Comparison of ENCODE assay signal across 8 mouse cellular contexts in the genomic region with DNA sequence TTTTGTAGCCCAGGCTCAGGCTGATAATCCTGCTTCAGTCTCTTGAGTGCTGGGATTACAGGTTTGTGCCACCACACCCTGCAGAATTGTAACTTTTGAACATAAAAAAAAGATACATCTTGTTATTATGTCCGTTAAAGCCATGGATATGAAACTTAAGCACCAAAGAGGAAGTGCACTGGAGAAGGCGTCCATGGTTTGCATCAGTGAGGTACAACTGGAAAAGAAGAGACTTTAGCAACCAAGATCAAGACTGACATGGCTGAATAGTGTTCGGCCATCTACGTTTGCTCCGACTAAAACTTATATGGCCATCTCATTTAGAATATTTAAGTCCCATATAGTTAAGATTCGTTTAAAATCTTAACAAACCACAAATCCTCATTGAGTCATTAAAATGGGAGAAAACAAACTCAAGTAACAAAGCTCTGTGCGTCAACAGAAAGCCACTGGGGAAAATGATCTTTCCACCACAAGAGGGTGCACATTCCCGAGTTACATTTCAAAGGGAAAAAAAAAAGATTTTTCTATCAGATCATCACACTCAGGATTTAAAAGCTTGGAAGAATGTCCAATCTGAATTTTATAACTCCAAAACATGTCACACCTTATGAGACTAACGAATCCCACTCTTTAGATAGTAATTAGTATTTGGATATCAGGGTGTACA. TPM values are rescaled to one million over a fixed set of nuclear protein-coding genes. Genes with fewer than 3 reads are reported as not detected.
DNase-seq lines count a peak whose midpoint lies in the region; ATAC-seq and TF ChIP-seq lines count a peak whose summit lies in the region.

No protein-coding gene starts in this region.

- no peaks in the 10 kb centered on the region for H3K27me3 ChIP-seq in embryonic facial prominence, embryonic 11.5 days (ENCODE audit: control insufficient read depth, insufficient read depth, low read length)
- H3K27me3 ChIP-seq in embryonic facial prominence, embryonic 10.5 days (replicated peaks; ENCODE audit: low read depth, poor library complexity, severe bottlenecking), result no peaks in the 10 kb centered on the region
- H3K27me3 ChIP-seq in neural tube, embryonic 11.5 days (ENCODE audit: control insufficient read depth, insufficient read depth, low read length), result no peaks in the 10 kb centered on the region
- H3K27me3 ChIP-seq in intestine, postnatal 0 days (replicated peaks; ENCODE audit: control insufficient read depth, insufficient read depth, low read length), result no peaks in the 10 kb centered on the region
- no peaks in the 10 kb centered on the region for H3K27me3 ChIP-seq in lung, embryonic 15.5 days

- peak; percentile 77 for TF ChIP-seq CTCF in intestine, postnatal 0 days (IDR thresholded peaks at IDR 0.05; ENCODE audit: low read depth)

- H3K4me3 ChIP-seq in embryonic facial prominence, embryonic 11.5 days (ENCODE audit: low read depth, low read length), result no peak overlapping the region
- no peak overlapping the region for H3K4me3 ChIP-seq in embryonic facial prominence, embryonic 10.5 days
- no peak overlapping the region for H3K4me3 ChIP-seq in neural tube, embryonic 11.5 days (ENCODE audit: low read depth, low read length)
- H3K4me3 ChIP-seq in intestine, postnatal 0 days (ENCODE audit: low read depth, low read length), result no peak overlapping the region
- no peak overlapping the region for H3K4me3 ChIP-seq in lung, embryonic 15.5 days

- H3K9ac ChIP-seq in embryonic facial prominence, embryonic 11.5 days (replicated peaks; ENCODE audit: low read length), result no peak overlapping the region
- no peak overlapping the region for H3K9ac ChIP-seq in neural tube, embryonic 11.5 days (ENCODE audit: low read length)
- H3K9ac ChIP-seq in intestine, postnatal 0 days (ENCODE audit: low read depth, low read length), result no peak overlapping the region
- no peak overlapping the region for H3K9ac ChIP-seq in lung, embryonic 15.5 days

- H3K27ac ChIP-seq in embryonic facial prominence, embryonic 11.5 days (replicated peaks; ENCODE audit: low read depth, low read length), result no peak overlapping the region
- no peak overlapping the region for H3K27ac ChIP-seq in embryonic facial prominence, embryonic 10.5 days (replicated peaks)
- no peak overlapping the region for H3K27ac ChIP-seq in neural tube, embryonic 11.5 days (ENCODE audit: low read depth, low read length)
- no peak overlapping the region; the same call in 1 of the 2 replicates for H3K27ac ChIP-seq in intestine, postnatal 0 days (ENCODE audit: low read depth, low read length)
- H3K27ac ChIP-seq in lung, embryonic 15.5 days, result 0 out of 2 replicates have a peak overlapping the region, but pooled peaks have one; percentile 2

- WGBS in embryonic facial prominence, embryonic 11.5 days, result 40% methylated on average over 9 of the region's 9 CpGs
- WGBS in embryonic facial prominence, embryonic 10.5 days, result 42% methylated on average over 9 of the region's 9 CpGs
- 38% methylated on average over 9 of the region's 9 CpGs for WGBS in neural tube, embryonic 11.5 days
- 40% methylated on average over 9 of the region's 9 CpGs for WGBS in intestine, postnatal 0 days
- 30% methylated on average over 9 of the region's 9 CpGs for WGBS in lung, embryonic 15.5 days

- H3K36me3 ChIP-seq in embryonic facial prominence, embryonic 11.5 days (replicated peaks; ENCODE audit: control insufficient read depth, insufficient read depth, low read depth, low read length), result no peaks in the 10 kb centered on the region
- no peaks in the 10 kb centered on the region for H3K36me3 ChIP-seq in embryonic facial prominence, embryonic 10.5 days (replicated peaks)
- H3K36me3 ChIP-seq in neural tube, embryonic 11.5 days (ENCODE audit: control insufficient read depth, insufficient read depth, low read length), result no peaks in the 10 kb centered on the region
- H3K36me3 ChIP-seq in intestine, postnatal 0 days (ENCODE audit: control insufficient read depth, insufficient read depth), result no peaks in the 10 kb centered on the region; the same call in 1 of the 2 replicates
- no peaks in the 10 kb centered on the region for H3K36me3 ChIP-seq in lung, embryonic 15.5 days

- peak; percentile 67 for DNase-seq in embryonic facial prominence, embryonic 11.5 days (ENCODE audit: low spot score)
- DNase-seq in embryonic facial prominence, embryonic 10.5 days (ENCODE audit: low spot score), result no peak
- peak; percentile 15 for DNase-seq in neural tube, embryonic 11.5 days (ENCODE audit: low spot score)
- DNase-seq in neural tube, embryonic 10.5 days (ENCODE audit: extremely low spot score, low spot score), result no peak
- peak; percentile 21 for DNase-seq in cerebellum, adult 9-11 months
- DNase-seq in thymus, postnatal 14 days, result peak; percentile 53

- no peaks in the 10 kb centered on the region for H3K9me3 ChIP-seq in embryonic facial prominence, embryonic 11.5 days (replicated peaks; ENCODE audit: control insufficient read depth, low read length)
- no peaks in the 10 kb centered on the region for H3K9me3 ChIP-seq in embryonic facial prominence, embryonic 10.5 days
- H3K9me3 ChIP-seq in neural tube, embryonic 11.5 days (ENCODE audit: control insufficient read depth, low read length), result no peaks in the 10 kb centered on the region
- no peaks in the 10 kb centered on the region for H3K9me3 ChIP-seq in intestine, postnatal 0 days (ENCODE audit: control insufficient read depth)
- H3K9me3 ChIP-seq in lung, embryonic 15.5 days, result no peaks in the 10 kb centered on the region

- H3K4me2 ChIP-seq in embryonic facial prominence, embryonic 11.5 days (ENCODE audit: low read depth, low read length), result no peak overlapping the region
- H3K4me2 ChIP-seq in neural tube, embryonic 11.5 days (ENCODE audit: low read depth), result no peak overlapping the region
- 0 out of 2 replicates have a peak overlapping the region, but pooled peaks have one; percentile 18 for H3K4me2 ChIP-seq in intestine, postnatal 0 days (replicated peaks; ENCODE audit: low read depth)
- 0 out of 2 replicates have a peak overlapping the region, but pooled peaks have one; percentile 65 for H3K4me2 ChIP-seq in lung, embryonic 15.5 days

- H3K4me1 ChIP-seq in embryonic facial prominence, embryonic 11.5 days (ENCODE audit: control insufficient read depth, insufficient read depth, low read length), result no peaks in the 10 kb centered on the region
- H3K4me1 ChIP-seq in embryonic facial prominence, embryonic 10.5 days, result peaks cover 7% of the 10 kb centered on the region; the same call in 1 of the 2 replicates
- no peaks in the 10 kb centered on the region for H3K4me1 ChIP-seq in neural tube, embryonic 11.5 days (ENCODE audit: control insufficient read depth, insufficient read depth, low read length)
- no peaks in the 10 kb centered on the region for H3K4me1 ChIP-seq in intestine, postnatal 0 days (replicated peaks; ENCODE audit: control insufficient read depth, insufficient read depth, low read length)
- H3K4me1 ChIP-seq in lung, embryonic 15.5 days, result peaks cover 12% of the 10 kb centered on the region

- no peak for ATAC-seq in embryonic facial prominence, embryonic 11.5 days (replicated peaks; ENCODE audit: insufficient number of reproducible peaks, low FRiP score, low TSS enrichment, low read depth)
- no peak for ATAC-seq in neural tube, embryonic 11.5 days (ENCODE audit: insufficient read depth, low FRiP score, low TSS enrichment)
- ATAC-seq in intestine, postnatal 0 days, result no peak
- no peak for ATAC-seq in lung, embryonic 15.5 days (ENCODE audit: borderline replicate concordance, extremely low read depth, low FRiP score, low TSS enrichment)

RNA-seq across cellular contexts. Expression of a gene that starts 43.2 kb away (rescaled TPM):
- 0.53 and 0.89 TPM in 2 replicates for polyA plus RNA-seq in embryonic facial prominence, embryonic 11.5 days (2014; fragmentation: Nextera tagmentation; extraction: Ambion mirVana)
- polyA plus RNA-seq in embryonic facial prominence, embryonic 10.5 days (2016; fragmentation: Nextera tagmentation; extraction: Ambion mirVana), result 0.50 and 0.55 TPM in 2 replicates
- polyA plus RNA-seq in neural tube, embryonic 11.5 days (2014; fragmentation: Nextera tagmentation; extraction: Ambion mirVana), result 1.0 and 1.2 TPM in 2 replicates
- 0.25 and 0.27 TPM in 2 replicates for polyA plus RNA-seq in intestine, postnatal 0 days (2015; fragmentation: Nextera tagmentation; extraction: Ambion mirVana)
- polyA plus RNA-seq in lung, embryonic 15.5 days (2015; fragmentation: Nextera tagmentation; extraction: Ambion mirVana), result 1.0 and 1.4 TPM in 2 replicates

RNA-seq across cellular contexts. Expression of a gene that starts 52.4 kb away (rescaled TPM):
- 25.7 and 28.2 TPM in 2 replicates for polyA plus RNA-seq in embryonic facial prominence, embryonic 11.5 days (2014; fragmentation: Nextera tagmentation; extraction: Ambion mirVana)
- 14.4 and 15.1 TPM in 2 replicates for polyA plus RNA-seq in embryonic facial prominence, embryonic 10.5 days (2016; fragmentation: Nextera tagmentation; extraction: Ambion mirVana)
- polyA plus RNA-seq in neural tube, embryonic 11.5 days (2014; fragmentation: Nextera tagmentation; extraction: Ambion mirVana), result 29.7 and 29.9 TPM in 2 replicates
- polyA plus RNA-seq in intestine, postnatal 0 days (2015; fragmentation: Nextera tagmentation; extraction: Ambion mirVana), result 7.9 and 8.6 TPM in 2 replicates
- polyA plus RNA-seq in lung, embryonic 15.5 days (2015; fragmentation: Nextera tagmentation; extraction: Ambion mirVana), result 15.7 and 17.1 TPM in 2 replicates

Comparison
In these comparisons a context has a peak if more than half of its experiments do, and no peak if none do; other contexts are left out.
1. DNase-seq: peak in embryonic facial prominence, embryonic 11.5 days (single experiment), neural tube, embryonic 11.5 days (single experiment), cerebellum, adult 9-11 months (single experiment) and thymus, postnatal 14 days (single experiment); none in embryonic facial prominence, embryonic 10.5 days (single experiment) and neural tube, embryonic 10.5 days (single experiment).
2. H3K4me2 ChIP-seq: peak in intestine, postnatal 0 days (single experiment) and lung, embryonic 15.5 days (single experiment); none in embryonic facial prominence, embryonic 11.5 days (single experiment) and neural tube, embryonic 11.5 days (single experiment).